ENCODE assay signal across 8 mouse cellular contexts in genomic region chr17:70633181-70633944, GRCm38 (mm10).
DNase-seq lines count a peak whose midpoint lies in the region; ATAC-seq and TF ChIP-seq lines count a peak whose summit lies in the region.

No protein-coding gene starts in this region.

- no peak overlapping the region for H3K27ac ChIP-seq in lung, embryonic 14.5 days (ENCODE audit: low read depth)

- H3K36me3 ChIP-seq in lung, embryonic 14.5 days (ENCODE audit: insufficient read depth): no peaks in the 10 kb centered on the region

- H3K9me3 ChIP-seq in lung, embryonic 14.5 days (ENCODE audit: low read depth, low read length): no peaks in the 10 kb centered on the region

- 15% methylated on average over 9 of the region's 9 CpGs for WGBS in lung, embryonic 14.5 days

- H3K9ac ChIP-seq in lung, embryonic 14.5 days: no peak overlapping the region

- no peaks in the 10 kb centered on the region for H3K27me3 ChIP-seq in lung, embryonic 14.5 days (ENCODE audit: insufficient read depth, low read length)

- H3K4me3 ChIP-seq in lung, embryonic 14.5 days (ENCODE audit: low read depth, low read length): no peak overlapping the region

- peak; percentile 92 for DNase-seq in Muller cell, postnatal 12 days (ENCODE audit: inconsistent ontology term)
- peak; percentile 89 for DNase-seq in cerebellum, adult 8-10 months
- DNase-seq in heart, postnatal 4 days: peak; percentile 90
- DNase-seq in layer of hippocampus, adult 18-20 months (ENCODE audit: low spot score in 2 of 2): peak; percentile 78 to 94
- peak; percentile 92 for DNase-seq in lung, embryonic 14.5 days
- peak; percentile 36 for DNase-seq in retina, adult 2 months (ENCODE audit: low read depth, low spot score)
- DNase-seq in yolk sac, embryonic 10.5 days (ENCODE audit: low spot score): peak; percentile 47

- ATAC-seq in frontal cortex, adult (ENCODE audit: low TSS enrichment): peak; percentile 65
- ATAC-seq in lung, embryonic 14.5 days (ENCODE audit: insufficient read depth): peak; percentile 68

- H3K4me2 ChIP-seq in lung, embryonic 14.5 days: no peak overlapping the region

- TF ChIP-seq CTCF in lung, embryonic 14.5 days (IDR thresholded peaks at IDR 0.05; ENCODE audit: low read depth): peak; percentile 89

- peaks cover 9% of the 10 kb centered on the region; the same call in 1 of the 2 replicates for H3K4me1 ChIP-seq in lung, embryonic 14.5 days (ENCODE audit: insufficient read depth)

Comparison
In these comparisons a context has a peak if more than half of its experiments do, and no peak if none do; other contexts are left out.
1. DNase-seq: peak in every context shown above with its lines; median percentile 92 in Muller cell, postnatal 12 days; 92 in lung, embryonic 14.5 days; 90 in heart, postnatal 4 days; 89 in cerebellum, adult 8-10 months; 86 in layer of hippocampus, adult 18-20 months; 47 in yolk sac, embryonic 10.5 days; 36 in retina, adult 2 months.